Comparison of ENCODE assay signal across 9 mouse cellular contexts in genomic region chr15:9455241-9455640, GRCm38 (mm10). TPM values are rescaled to one million over a fixed set of nuclear protein-coding genes. Genes with fewer than 3 reads are reported as not detected.
A peak's percentile ranks its signal among the peaks of the same experiment; 100 is the strongest.
DNase-seq lines count a peak whose midpoint lies in the region; ATAC-seq and TF ChIP-seq lines count a peak whose summit lies in the region.
"Had no signal": no experiment of that assay in that cellular context is flagged by ENCODE, and none has a peak within 500 bp of the region (broad histone marks: within the 10 kb centered on the region; RNA-seq: fewer than 3 reads in every experiment).

No protein-coding gene starts in this region.

- H3K4me2 ChIP-seq in liver, embryonic 13.5 days, result no peak overlapping the region
- no peak overlapping the region for H3K4me2 ChIP-seq in neural tube, embryonic 11.5 days (ENCODE audit: low read depth)
- H3K4me2 ChIP-seq: embryonic facial prominence, embryonic 15.5 days had no signal

- no peaks in the 10 kb centered on the region for H3K9me3 ChIP-seq in liver, embryonic 13.5 days (replicated peaks)
- no peaks in the 10 kb centered on the region for H3K9me3 ChIP-seq in neural tube, embryonic 11.5 days (ENCODE audit: control insufficient read depth, low read length)
- H3K9me3 ChIP-seq: embryonic facial prominence, embryonic 15.5 days had no signal

- no peak overlapping the region for H3K27ac ChIP-seq in kidney, adult 2 months (ENCODE audit: insufficient read depth, low read depth, low read length)
- H3K27ac ChIP-seq in liver, embryonic 13.5 days, result no peak overlapping the region
- no peak overlapping the region for H3K27ac ChIP-seq in neural tube, embryonic 11.5 days (ENCODE audit: low read depth, low read length)
- H3K27ac ChIP-seq: embryonic facial prominence, embryonic 15.5 days had no signal

- no peaks in the 10 kb centered on the region for H3K27me3 ChIP-seq in kidney, adult 2 months (replicated peaks; ENCODE audit: control insufficient read depth, insufficient read depth, low read length)
- no peaks in the 10 kb centered on the region for H3K27me3 ChIP-seq in liver, embryonic 13.5 days
- no peaks in the 10 kb centered on the region for H3K27me3 ChIP-seq in neural tube, embryonic 11.5 days (ENCODE audit: control insufficient read depth, insufficient read depth, low read length)
- H3K27me3 ChIP-seq: embryonic facial prominence, embryonic 15.5 days had no signal

- no peak overlapping the region for H3K9ac ChIP-seq in liver, embryonic 13.5 days
- no peak overlapping the region for H3K9ac ChIP-seq in neural tube, embryonic 11.5 days (ENCODE audit: low read length)
- H3K9ac ChIP-seq: embryonic facial prominence, embryonic 15.5 days had no signal

- ATAC-seq in frontal cortex, adult (ENCODE audit: low TSS enrichment), result peak; percentile 98
- ATAC-seq in liver, embryonic 13.5 days (ENCODE audit: low read depth), result peak; percentile 77
- ATAC-seq in neural tube, embryonic 11.5 days (ENCODE audit: insufficient read depth, low FRiP score, low TSS enrichment), result peak; percentile 82

- TF ChIP-seq CTCF in kidney, adult 2 months (conservative IDR thresholded peaks at IDR 0.05; ENCODE audit: insufficient read depth, insufficient read length, low read depth, low read length), result peak; percentile 75

- no peak for TF ChIP-seq POLR2A in kidney, adult 2 months (IDR thresholded peaks at IDR 0.05; ENCODE audit: low read depth, low read length)

- WGBS in kidney, adult 2 months, result 52% methylated on average over 4 of the region's 4 CpGs
- 43% methylated on average over 4 of the region's 4 CpGs for WGBS in liver, embryonic 13.5 days (ENCODE audit: insufficient replicate concordance)
- WGBS in neural tube, embryonic 11.5 days, result 68% methylated on average over 4 of the region's 4 CpGs

- DNase-seq in ovary, adult 18-20 months (ENCODE audit: low spot score), result peak; percentile 15
- DNase-seq in ovary, postnatal 10 days (ENCODE audit: low spot score), result no peak
- peak; percentile 55 for DNase-seq in c-Kit-positive CD71-positive TER-119-positive erythroid progenitor cells, embryonic 14.5 days (ENCODE audit: low spot score)
- DNase-seq in kidney, adult 2 months, result peak; percentile 26
- DNase-seq in liver, embryonic 13.5 days, result peak; percentile 40
- DNase-seq in neural tube, embryonic 11.5 days (ENCODE audit: low spot score), result peak; percentile 54
- peak; percentile 56 for DNase-seq in thymus, postnatal 25 days

- H3K36me3 ChIP-seq in kidney, adult 2 months (ENCODE audit: control insufficient read depth, insufficient read depth, low read length), result no peaks in the 10 kb centered on the region
- H3K36me3 ChIP-seq in liver, embryonic 13.5 days, result no peaks in the 10 kb centered on the region
- H3K36me3 ChIP-seq in neural tube, embryonic 11.5 days (ENCODE audit: control insufficient read depth, insufficient read depth, low read length), result no peaks in the 10 kb centered on the region
- H3K36me3 ChIP-seq: embryonic facial prominence, embryonic 15.5 days had no signal

- H3K4me1 ChIP-seq in kidney, adult 2 months (ENCODE audit: control insufficient read depth, insufficient read depth, low read length), result no peaks in the 10 kb centered on the region
- no peaks in the 10 kb centered on the region for H3K4me1 ChIP-seq in liver, embryonic 13.5 days (replicated peaks)
- H3K4me1 ChIP-seq in neural tube, embryonic 11.5 days (ENCODE audit: control insufficient read depth, insufficient read depth, low read length), result no peaks in the 10 kb centered on the region
- H3K4me1 ChIP-seq: embryonic facial prominence, embryonic 15.5 days had no signal

- H3K4me3 ChIP-seq in kidney, adult 2 months (ENCODE audit: insufficient read depth, low read depth, low read length), result no peak overlapping the region
- H3K4me3 ChIP-seq in liver, embryonic 13.5 days (replicated peaks), result no peak overlapping the region
- no peak overlapping the region for H3K4me3 ChIP-seq in neural tube, embryonic 11.5 days (ENCODE audit: low read depth, low read length)
- H3K4me3 ChIP-seq: embryonic facial prominence, embryonic 15.5 days had no signal

RNA-seq across cellular contexts. Expression of gene Capsl, which starts 19.4 kb away (rescaled TPM):
- 0.33 and 0.46 TPM in 2 replicates for polyA plus RNA-seq in kidney, adult 2 months (2012; rRNA removed)
- polyA plus RNA-seq in liver, embryonic 13.5 days (2015; fragmentation: Nextera tagmentation; extraction: Ambion mirVana), result 0.54 and 0.55 TPM in 2 replicates
- 0.61 and 0.92 TPM in 2 replicates for polyA plus RNA-seq in neural tube, embryonic 11.5 days (2014; fragmentation: Nextera tagmentation; extraction: Ambion mirVana)
